Mouse (Mus musculus) liver, embryonic 14.5 days (tissue): ENCODE data around the gene Adra1d.

Source experiments
- CTCF ChIP-seq: IDR thresholded peaks from 2 replicates; pipeline ENCODE4 v1.5.1; 2016; ENCODE audit warnings: antibody characterized with exemption, low read depth, control low read depth
- EP300 ChIP-seq: IDR thresholded peaks from 2 replicates; pipeline ENCODE4 v1.6.1; 2016; ENCODE audit warnings: antibody characterized with exemption, low read depth

GRCm38 (mm10) chr2:131560205-131560919 is 1.7 kb downstream of the Adra1d start:
- TF ChIP-seq CTCF (no peak), EP300 (no peak)
